ENCODE assay signal across 12 mouse cellular contexts in the genomic region with DNA sequence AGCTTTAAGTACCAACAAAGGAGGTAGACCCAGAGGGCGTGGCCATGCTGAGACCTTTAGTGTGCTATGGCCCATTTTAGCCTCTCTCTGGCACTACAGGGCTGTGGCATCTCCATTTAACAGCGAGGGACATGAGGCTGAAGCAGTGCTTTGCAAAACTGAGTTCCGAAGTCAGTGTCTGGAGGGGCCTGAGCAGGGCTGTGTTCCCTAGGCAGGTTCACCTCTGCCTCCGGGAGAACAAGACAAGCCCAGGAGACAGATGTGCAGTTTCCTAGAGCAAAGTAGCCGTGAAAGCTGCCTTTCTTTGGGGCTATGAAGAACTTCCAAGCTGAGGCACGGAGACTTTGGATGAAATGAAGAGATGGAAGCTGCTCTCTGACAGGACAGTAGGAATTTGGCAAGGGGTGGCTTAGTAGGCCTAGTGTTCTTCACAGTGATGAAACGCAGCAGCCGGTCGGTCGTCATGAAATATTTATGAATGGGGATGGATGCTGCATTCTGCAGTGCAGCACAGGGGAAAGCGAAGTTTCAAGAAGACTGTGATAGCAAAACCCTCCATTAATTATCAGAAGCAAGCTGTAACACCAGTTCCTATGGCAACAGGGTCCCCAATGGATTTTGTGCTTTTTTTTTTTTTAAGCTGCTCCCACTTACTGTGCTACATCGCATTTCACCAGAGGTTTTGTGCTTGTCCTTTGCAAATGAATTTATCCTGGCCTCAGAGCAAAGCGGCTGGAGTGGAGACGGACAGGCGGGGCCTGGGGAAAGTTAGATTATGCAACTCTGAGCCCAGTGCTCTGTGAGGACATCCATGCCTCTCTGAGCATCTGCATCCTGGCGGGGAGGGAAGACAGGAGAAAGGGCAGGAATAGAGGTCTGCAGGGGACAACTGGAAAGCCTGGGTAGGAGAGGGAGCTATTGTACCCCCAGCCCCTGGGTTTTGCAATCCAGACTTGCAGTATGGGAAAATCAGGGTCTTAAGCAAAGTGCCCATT.
DNase-seq lines count a peak whose midpoint lies in the region; ATAC-seq and TF ChIP-seq lines count a peak whose summit lies in the region.
"Had no signal": no experiment of that assay in that cellular context is flagged by ENCODE, and none has a peak within 500 bp of the region (broad histone marks: within the 10 kb centered on the region; RNA-seq: fewer than 3 reads in every experiment).

No protein-coding gene starts in this region.

- H3K4me3 ChIP-seq in intestine, embryonic 14.5 days (ENCODE audit: low read depth, low read length), result no peak overlapping the region
- no peak overlapping the region for H3K4me3 ChIP-seq in intestine, postnatal 0 days (ENCODE audit: low read depth, low read length)
- no peak overlapping the region for H3K4me3 ChIP-seq in forebrain, embryonic 12.5 days (replicated peaks)
- no peak overlapping the region for H3K4me3 ChIP-seq in hindbrain, postnatal 0 days (ENCODE audit: low read length)
- no peak overlapping the region for H3K4me3 ChIP-seq in neural tube, embryonic 13.5 days
- H3K4me3 ChIP-seq: limb, embryonic 13.5 days had no signal

- TF ChIP-seq CTCF in intestine, postnatal 0 days (IDR thresholded peaks at IDR 0.05; ENCODE audit: low read depth), result no peak
- no peak for TF ChIP-seq CTCF in hindbrain, postnatal 0 days (IDR thresholded peaks at IDR 0.05; ENCODE audit: low read depth)

- WGBS in intestine, embryonic 14.5 days, result 50% methylated on average over 16 of the region's 16 CpGs
- 60% methylated on average over 16 of the region's 16 CpGs for WGBS in intestine, postnatal 0 days
- 45% methylated on average over 16 of the region's 16 CpGs for WGBS in forebrain, embryonic 12.5 days
- WGBS in hindbrain, postnatal 0 days, result 33% methylated on average over 16 of the region's 16 CpGs
- 37% methylated on average over 16 of the region's 16 CpGs for WGBS in neural tube, embryonic 13.5 days

- no peak overlapping the region for H3K9ac ChIP-seq in intestine, embryonic 14.5 days (ENCODE audit: low read length)
- H3K9ac ChIP-seq in intestine, postnatal 0 days (ENCODE audit: low read depth, low read length), result no peak overlapping the region
- H3K9ac ChIP-seq in forebrain, embryonic 12.5 days, result no peak overlapping the region; the same call in 1 of the 2 replicates
- no peak overlapping the region for H3K9ac ChIP-seq in hindbrain, postnatal 0 days (replicated peaks; ENCODE audit: low read length)
- no peak overlapping the region for H3K9ac ChIP-seq in neural tube, embryonic 13.5 days
- H3K9ac ChIP-seq: limb, embryonic 13.5 days had no signal

- H3K27me3 ChIP-seq in intestine, embryonic 14.5 days (replicated peaks; ENCODE audit: control insufficient read depth, insufficient read depth, low read length), result no peaks in the 10 kb centered on the region
- no peaks in the 10 kb centered on the region for H3K27me3 ChIP-seq in intestine, postnatal 0 days (replicated peaks; ENCODE audit: control insufficient read depth, insufficient read depth, low read length)
- H3K27me3 ChIP-seq in forebrain, embryonic 12.5 days, result no peaks in the 10 kb centered on the region
- no peaks in the 10 kb centered on the region for H3K27me3 ChIP-seq in hindbrain, postnatal 0 days (ENCODE audit: insufficient read depth, low read length)
- H3K27me3 ChIP-seq in neural tube, embryonic 13.5 days, result no peaks in the 10 kb centered on the region
- H3K27me3 ChIP-seq: CH12.LX; limb, embryonic 13.5 days had no signal

- ATAC-seq in intestine, embryonic 14.5 days (replicated peaks; ENCODE audit: low FRiP score, low TSS enrichment, low read depth), result 0 out of 2 replicates have a peak, but pooled peaks have one; percentile 23
- ATAC-seq in intestine, postnatal 0 days, result no peak
- peak; percentile 52 for ATAC-seq in forebrain, embryonic 12.5 days (ENCODE audit: low FRiP score)
- ATAC-seq in hindbrain, postnatal 0 days, result peak; percentile 72
- ATAC-seq in neural tube, embryonic 13.5 days (ENCODE audit: low read depth), result peak; percentile 58
- ATAC-seq: activated CD4-positive, CD25-positive, alpha-beta regulatory T cell, adult 4 months had no signal

- H3K4me2 ChIP-seq in intestine, embryonic 14.5 days (ENCODE audit: low read length), result no peak overlapping the region
- H3K4me2 ChIP-seq in intestine, postnatal 0 days (replicated peaks; ENCODE audit: low read depth), result no peak overlapping the region
- H3K4me2 ChIP-seq in forebrain, embryonic 12.5 days, result no peak overlapping the region
- H3K4me2 ChIP-seq in hindbrain, postnatal 0 days (ENCODE audit: low read depth, low read length), result peak overlapping the region; percentile 8; the same call in 1 of the 2 replicates
- H3K4me2 ChIP-seq in neural tube, embryonic 13.5 days, result peak overlapping the region; percentile 0; the same call in 1 of the 2 replicates
- H3K4me2 ChIP-seq: limb, embryonic 13.5 days had no signal

- no peaks in the 10 kb centered on the region for H3K4me1 ChIP-seq in intestine, embryonic 14.5 days (replicated peaks; ENCODE audit: control insufficient read depth, insufficient read depth, low read length)
- H3K4me1 ChIP-seq in intestine, postnatal 0 days (replicated peaks; ENCODE audit: control insufficient read depth, insufficient read depth, low read length), result no peaks in the 10 kb centered on the region
- peaks cover 35% of the 10 kb centered on the region for H3K4me1 ChIP-seq in forebrain, embryonic 12.5 days
- H3K4me1 ChIP-seq in hindbrain, postnatal 0 days (ENCODE audit: insufficient read depth, low read length), result peaks cover 5% of the 10 kb centered on the region; the same call in 1 of the 2 replicates
- H3K4me1 ChIP-seq in neural tube, embryonic 13.5 days (replicated peaks), result peaks cover 33% of the 10 kb centered on the region
- H3K4me1 ChIP-seq: limb, embryonic 13.5 days had no signal

- H3K27ac ChIP-seq in intestine, embryonic 14.5 days (ENCODE audit: low read depth), result no peak overlapping the region
- no peak overlapping the region for H3K27ac ChIP-seq in intestine, postnatal 0 days (ENCODE audit: low read depth, low read length)
- H3K27ac ChIP-seq in forebrain, embryonic 12.5 days, result peak overlapping the region; percentile 83
- H3K27ac ChIP-seq in hindbrain, postnatal 0 days, result peak overlapping the region; percentile 60; the same call in 1 of the 2 replicates
- H3K27ac ChIP-seq in neural tube, embryonic 13.5 days (replicated peaks), result peak overlapping the region; percentile 81
- H3K27ac ChIP-seq: limb, embryonic 13.5 days had no signal

- H3K36me3 ChIP-seq in intestine, embryonic 14.5 days (ENCODE audit: control insufficient read depth, insufficient read depth, low read length), result no peaks in the 10 kb centered on the region
- no peaks in the 10 kb centered on the region for H3K36me3 ChIP-seq in intestine, postnatal 0 days (ENCODE audit: control insufficient read depth, insufficient read depth)
- H3K36me3 ChIP-seq in forebrain, embryonic 12.5 days (replicated peaks), result no peaks in the 10 kb centered on the region
- H3K36me3 ChIP-seq in hindbrain, postnatal 0 days (ENCODE audit: insufficient read depth, low read length), result no peaks in the 10 kb centered on the region
- no peaks in the 10 kb centered on the region for H3K36me3 ChIP-seq in neural tube, embryonic 13.5 days
- H3K36me3 ChIP-seq: limb, embryonic 13.5 days had no signal

- DNase-seq in intestine, embryonic 14.5 days (ENCODE audit: low spot score), result no peak
- peak; percentile 68 for DNase-seq in hindbrain, postnatal 0 days (ENCODE audit: low spot score)
- no peak for DNase-seq in thymus, postnatal 36 days
- DNase-seq in right cerebral cortex, postnatal 25 days, result no peak
- DNase-seq in cerebellum, postnatal 36 days, result no peak
- DNase-seq: kidney, adult 18-20 months had no signal

- H3K9me3 ChIP-seq in intestine, embryonic 14.5 days (ENCODE audit: control insufficient read depth, low read length), result no peaks in the 10 kb centered on the region
- H3K9me3 ChIP-seq in intestine, postnatal 0 days (ENCODE audit: control insufficient read depth), result no peaks in the 10 kb centered on the region
- H3K9me3 ChIP-seq in forebrain, embryonic 12.5 days, result no peaks in the 10 kb centered on the region
- H3K9me3 ChIP-seq in hindbrain, postnatal 0 days (ENCODE audit: low read length), result no peaks in the 10 kb centered on the region
- H3K9me3 ChIP-seq in neural tube, embryonic 13.5 days, result no peaks in the 10 kb centered on the region
- H3K9me3 ChIP-seq: limb, embryonic 13.5 days had no signal

Comparison
In these comparisons a context has a peak if more than half of its experiments do, and no peak if none do; other contexts are left out.
1. H3K27ac ChIP-seq: peak in forebrain, embryonic 12.5 days (single experiment), hindbrain, postnatal 0 days (single experiment) and neural tube, embryonic 13.5 days (single experiment); none in intestine, embryonic 14.5 days (single experiment) and intestine, postnatal 0 days (single experiment).
2. H3K4me2 ChIP-seq: peak in hindbrain, postnatal 0 days (single experiment) and neural tube, embryonic 13.5 days (single experiment); none in intestine, embryonic 14.5 days (single experiment), intestine, postnatal 0 days (single experiment) and forebrain, embryonic 12.5 days (single experiment).